Mouse (Mus musculus): ENCODE data around the gene Ercc4. TPM values are rescaled to one million over a fixed set of nuclear protein-coding genes. Genes with fewer than 3 reads are reported as not detected.
A peak's percentile ranks its signal among the peaks of the same experiment; 100 is the strongest.
"Not testable (repeated sequence)": the region's sequence is repeated elsewhere in the genome, so short reads cannot be mapped to it uniquely, and the experiment has no call there.

Ercc4 gene
- 13.6 and 14.8 TPM in 2 replicates for polyA plus RNA-seq (2015; fragmentation: Nextera tagmentation; extraction: Ambion mirVana)

GRCm38 (mm10) chr16:13109156-13109989 is at the start of gene Ercc4:
TSS of gene Ercc4 (plus strand) at chr16:13109684.
- H3K9ac ChIP-seq (ENCODE audit: low read length): peak within 1 kb of the TSS; percentile 88
- H3K4me1 ChIP-seq (replicated peaks; ENCODE audit: control insufficient read depth, insufficient read depth, low read length): peaks cover 7% of the 10 kb centered on the region
- 1% methylated on average over 53 of the region's 53 CpGs for WGBS
- no peaks in the 10 kb centered on the region for H3K27me3 ChIP-seq (ENCODE audit: control insufficient read depth, insufficient read depth, low read depth, low read length)
- H3K27ac ChIP-seq (ENCODE audit: low read length): peak within 1 kb of the TSS; percentile 83
- ATAC-seq (ENCODE audit: low read depth): peak; percentile 99
- H3K9me3 ChIP-seq (ENCODE audit: control insufficient read depth, low read length): no peaks in the 10 kb centered on the region
- H3K4me2 ChIP-seq (ENCODE audit: low read depth, low read length): peak within 1 kb of the TSS; percentile 80
- peak within 1 kb of the TSS; percentile 67 for H3K4me3 ChIP-seq (ENCODE audit: low read length)
- H3K36me3 ChIP-seq (ENCODE audit: control insufficient read depth, insufficient read depth, low read length): peaks cover 9% of the 10 kb centered on the region

GRCm38 (mm10) chr16:13061113-13061512 is 48.4 kb upstream of the Ercc4 start:
- 25% methylated on average over 9 of the region's 10 CpGs for WGBS
- Histone ChIP-seq H3K27ac (ENCODE audit: low read length) (no peak overlapping the region), H3K9ac (ENCODE audit: low read length) (no peak overlapping the region), H3K27me3 (ENCODE audit: control insufficient read depth, insufficient read depth, low read depth, low read length) (no peaks in the 10 kb centered on the region), H3K9me3 (ENCODE audit: control insufficient read depth, low read length) (no peaks in the 10 kb centered on the region), H3K4me1 (replicated peaks; ENCODE audit: control insufficient read depth, insufficient read depth, low read length) (no peaks in the 10 kb centered on the region), H3K4me3 (ENCODE audit: low read length) (no peak overlapping the region), H3K4me2 (ENCODE audit: low read depth, low read length) (peak overlapping the region; percentile 40), H3K36me3 (ENCODE audit: control insufficient read depth, insufficient read depth, low read length) (no peaks in the 10 kb centered on the region)
- ATAC-seq (ENCODE audit: low read depth): no peak

- Histone ChIP-seq H3K36me3 (ENCODE audit: control insufficient read depth, insufficient read depth, low read length) (no peaks in the 10 kb centered on the region), H3K27me3 (ENCODE audit: control insufficient read depth, insufficient read depth, low read depth, low read length) (no peaks in the 10 kb centered on the region), H3K9me3 (ENCODE audit: control insufficient read depth, low read length) (no peaks in the 10 kb centered on the region), H3K9ac (ENCODE audit: low read length) (no peak overlapping the region), H3K27ac (ENCODE audit: low read length) (no peak overlapping the region), H3K4me3 (ENCODE audit: low read length) (no peak overlapping the region), H3K4me1 (replicated peaks; ENCODE audit: control insufficient read depth, insufficient read depth, low read length) (no peaks in the 10 kb centered on the region), H3K4me2 (ENCODE audit: low read depth, low read length) (no peak overlapping the region)
- ATAC-seq (ENCODE audit: low read depth): no peak
- WGBS: 78% methylated on average over 4 of the region's 4 CpGs
Measured at GRCm38 (mm10) chr16:13074176-13074575, 35.3 kb upstream of the Ercc4 start.

- Histone ChIP-seq H3K4me1 (replicated peaks; ENCODE audit: control insufficient read depth, insufficient read depth, low read length) (no peaks in the 10 kb centered on the region), H3K36me3 (ENCODE audit: control insufficient read depth, insufficient read depth, low read length) (no peaks in the 10 kb centered on the region), H3K4me3 (ENCODE audit: low read length) (no peak overlapping the region), H3K27ac (ENCODE audit: low read length) (no peak overlapping the region), H3K27me3 (ENCODE audit: control insufficient read depth, insufficient read depth, low read depth, low read length) (no peaks in the 10 kb centered on the region), H3K4me2 (ENCODE audit: low read depth, low read length) (no peak overlapping the region), H3K9ac (ENCODE audit: low read length) (no peak overlapping the region), H3K9me3 (ENCODE audit: control insufficient read depth, low read length) (no peaks in the 10 kb centered on the region)
- WGBS: 69% methylated on average over 6 of the region's 6 CpGs
- ATAC-seq (ENCODE audit: low read depth): no peak
Measured at GRCm38 (mm10) chr16:13080161-13080560, 29.3 kb upstream of the Ercc4 start.

GRCm38 (mm10) chr16:13083155-13083798 is 26.2 kb upstream of the Ercc4 start:
- no peaks in the 10 kb centered on the region for H3K9me3 ChIP-seq (ENCODE audit: control insufficient read depth, low read length)
- no peaks in the 10 kb centered on the region for H3K27me3 ChIP-seq (ENCODE audit: control insufficient read depth, insufficient read depth, low read depth, low read length)
- no peaks in the 10 kb centered on the region for H3K36me3 ChIP-seq (ENCODE audit: control insufficient read depth, insufficient read depth, low read length)
- 66% methylated on average over 6 of the region's 6 CpGs for WGBS
- H3K4me3 ChIP-seq (ENCODE audit: low read length): no peak overlapping the region
- no peak for ATAC-seq (ENCODE audit: low read depth)
- H3K9ac ChIP-seq (ENCODE audit: low read length): no peak overlapping the region
- H3K4me2 ChIP-seq (ENCODE audit: low read depth, low read length): no peak overlapping the region
- H3K27ac ChIP-seq (ENCODE audit: low read length): no peak overlapping the region
- H3K4me1 ChIP-seq (replicated peaks; ENCODE audit: control insufficient read depth, insufficient read depth, low read length): no peaks in the 10 kb centered on the region

GRCm38 (mm10) chr16:13108356-13108755 is 1.1 kb upstream of the Ercc4 start:
- H3K27ac ChIP-seq (ENCODE audit: low read length): no peak overlapping the region
- no peaks in the 10 kb centered on the region for H3K27me3 ChIP-seq (ENCODE audit: control insufficient read depth, insufficient read depth, low read depth, low read length)
- ATAC-seq (ENCODE audit: low read depth): no peak
- H3K4me1 ChIP-seq (replicated peaks; ENCODE audit: control insufficient read depth, insufficient read depth, low read length): peaks cover 7% of the 10 kb centered on the region
- 81% methylated on average over 12 of the region's 12 CpGs for WGBS
- H3K9ac ChIP-seq (ENCODE audit: low read length): no peak overlapping the region
- no peak overlapping the region for H3K4me3 ChIP-seq (ENCODE audit: low read length)
- no peak overlapping the region for H3K4me2 ChIP-seq (ENCODE audit: low read depth, low read length)
- no peaks in the 10 kb centered on the region for H3K9me3 ChIP-seq (ENCODE audit: control insufficient read depth, low read length)
- H3K36me3 ChIP-seq (ENCODE audit: control insufficient read depth, insufficient read depth, low read length): peaks cover 3% of the 10 kb centered on the region

GRCm38 (mm10) chr16:13109990-13110595 is 609 bp downstream of the Ercc4 start:
- Histone ChIP-seq H3K27me3 (ENCODE audit: control insufficient read depth, insufficient read depth, low read depth, low read length) (no peaks in the 10 kb centered on the region), H3K4me3 (ENCODE audit: low read length) (peak overlapping the region; percentile 67), H3K4me2 (ENCODE audit: low read depth, low read length) (peak overlapping the region; percentile 80), H3K9me3 (ENCODE audit: control insufficient read depth, low read length) (no peaks in the 10 kb centered on the region), H3K4me1 (replicated peaks; ENCODE audit: control insufficient read depth, insufficient read depth, low read length) (peaks cover 7% of the 10 kb centered on the region), H3K36me3 (ENCODE audit: control insufficient read depth, insufficient read depth, low read length) (peaks cover 10% of the 10 kb centered on the region), H3K27ac (ENCODE audit: low read length) (peak overlapping the region; percentile 83), H3K9ac (ENCODE audit: low read length) (peak overlapping the region; percentile 88)
- under 1% methylated on average over 31 of the region's 32 CpGs for WGBS
- peak; percentile 60 for ATAC-seq (ENCODE audit: low read depth)

- whole genome bisulfite sequencing: 88% methylated on average over 2 of the region's 2 CpGs
- H3K4me1 ChIP-seq (replicated peaks; ENCODE audit: control insufficient read depth, insufficient read depth, low read length): peaks cover 7% of the 10 kb centered on the region
- peaks cover 14% of the 10 kb centered on the region for H3K36me3 ChIP-seq (ENCODE audit: control insufficient read depth, insufficient read depth, low read length)
- no peak overlapping the region for H3K4me3 ChIP-seq (ENCODE audit: low read length)
- no peak overlapping the region for H3K4me2 ChIP-seq (ENCODE audit: low read depth, low read length)
- no peak for ATAC-seq (ENCODE audit: low read depth)
- no peaks in the 10 kb centered on the region for H3K9me3 ChIP-seq (ENCODE audit: control insufficient read depth, low read length)
- no peak overlapping the region for H3K27ac ChIP-seq (ENCODE audit: low read length)
- H3K9ac ChIP-seq (ENCODE audit: low read length): no peak overlapping the region
- no peaks in the 10 kb centered on the region for H3K27me3 ChIP-seq (ENCODE audit: control insufficient read depth, insufficient read depth, low read depth, low read length)
Measured at GRCm38 (mm10) chr16:13114821-13115220, 5.3 kb downstream of the Ercc4 start.

GRCm38 (mm10) chr16:13115466-13115865 is 6.0 kb downstream of the Ercc4 start:
- not testable (repeated sequence) for H3K27me3 ChIP-seq (ENCODE audit: control insufficient read depth, insufficient read depth, low read depth, low read length); H3K4me3 ChIP-seq (ENCODE audit: low read length); H3K9ac ChIP-seq (ENCODE audit: low read length); H3K4me1 ChIP-seq (replicated peaks; ENCODE audit: control insufficient read depth, insufficient read depth, low read length); H3K27ac ChIP-seq (ENCODE audit: low read length); H3K4me2 ChIP-seq (ENCODE audit: low read depth, low read length); ATAC-seq (ENCODE audit: low read depth); H3K9me3 ChIP-seq (ENCODE audit: control insufficient read depth, low read length)
- 88% methylated on average over 2 of the region's 3 CpGs for WGBS
- H3K36me3 ChIP-seq (ENCODE audit: control insufficient read depth, insufficient read depth, low read length): peaks cover 14% of the 10 kb centered on the region

Measured in lung, embryonic 16.5 days (tissue).